Mouse (Mus musculus): Measurements from ENCODE around the gene AA467197.

DNA sequence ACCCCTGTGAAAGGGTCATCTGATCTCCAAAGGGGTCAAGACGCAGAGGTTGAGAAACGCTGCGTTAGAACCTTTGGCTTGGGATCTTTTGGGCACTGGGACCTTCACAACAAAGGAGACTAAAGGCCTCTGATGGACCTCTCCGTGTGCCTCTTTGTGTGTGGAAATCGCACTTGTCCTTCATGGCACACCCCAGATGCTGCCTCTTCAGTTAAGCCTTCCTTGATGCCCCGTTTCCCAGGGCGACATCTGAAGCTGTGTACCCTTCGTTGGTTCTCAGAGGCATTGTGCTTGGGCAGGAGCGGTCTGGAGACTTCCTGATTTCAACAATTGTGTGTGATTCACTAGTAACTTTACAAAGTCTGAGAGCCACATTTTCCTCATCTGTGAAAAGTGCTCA is 20.0 kb downstream of the AA467197 start:
- no peak for TF ChIP-seq CTCF (IDR thresholded peaks at IDR 0.05; ENCODE audit: control insufficient read depth, insufficient read depth, low read length)
- TF ChIP-seq POLR2A (IDR thresholded peaks at IDR 0.05; ENCODE audit: borderline replicate concordance, control insufficient read depth, low read depth, low read length): no peak

Measured in bone marrow, adult 2 months (tissue).